In the genomic region with DNA sequence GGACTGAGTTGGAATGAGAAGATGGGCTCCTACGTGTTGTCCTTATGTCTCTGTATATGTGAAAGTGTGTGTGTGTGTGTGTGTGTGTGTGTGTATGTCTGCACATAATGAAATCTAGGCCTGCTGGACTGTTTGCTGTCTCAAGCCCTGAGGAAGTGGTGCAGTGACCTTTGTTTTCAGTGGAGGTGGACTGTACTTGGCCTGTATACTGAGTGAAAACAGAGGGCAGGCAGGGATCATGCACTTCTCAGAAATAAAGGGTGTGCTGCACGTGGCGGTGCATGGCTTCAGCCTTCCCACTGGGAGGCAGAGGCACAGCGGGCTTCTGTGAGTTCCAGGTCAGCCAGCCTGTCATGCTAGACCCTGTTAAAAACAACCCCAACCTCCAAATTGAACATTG, we compare ENCODE assay signal across 20 mouse cellular contexts. TPM values are rescaled to one million over a fixed set of nuclear protein-coding genes. Genes with fewer than 3 reads are reported as not detected.
DNase-seq lines count a peak whose midpoint lies in the region; ATAC-seq and TF ChIP-seq lines count a peak whose summit lies in the region.
"Had no signal": no experiment of that assay in that cellular context is flagged by ENCODE, and none has a peak within 500 bp of the region (broad histone marks: within the 10 kb centered on the region; RNA-seq: fewer than 3 reads in every experiment).

No protein-coding gene starts in this region.

- TF ChIP-seq CTCF in midbrain, postnatal 0 days (IDR thresholded peaks at IDR 0.05), result peak; percentile 6; the same call in 1 of the 2 replicates

- ATAC-seq in kidney, embryonic 14.5 days (ENCODE audit: low FRiP score, low TSS enrichment), result no peak
- ATAC-seq in midbrain, postnatal 0 days (ENCODE audit: low FRiP score), result no peak
- no peak for ATAC-seq in midbrain, embryonic 15.5 days (replicated peaks)
- ATAC-seq: inflammation-experienced regulatory T-cells, adult 6 months; midbrain, embryonic 16.5 days had no signal

- WGBS in kidney, embryonic 14.5 days, result 61% methylated on average over 4 of the region's 4 CpGs
- 54% methylated on average over 4 of the region's 4 CpGs for WGBS in midbrain, postnatal 0 days
- whole genome bisulfite sequencing in midbrain, embryonic 15.5 days, result 48% methylated on average over 4 of the region's 4 CpGs

- no peaks in the 10 kb centered on the region for H3K9me3 ChIP-seq in kidney, embryonic 14.5 days (ENCODE audit: control insufficient read depth, low read length)
- H3K9me3 ChIP-seq in midbrain, postnatal 0 days (ENCODE audit: low read length), result no peaks in the 10 kb centered on the region
- H3K9me3 ChIP-seq in midbrain, embryonic 15.5 days, result no peaks in the 10 kb centered on the region
- H3K9me3 ChIP-seq: embryonic facial prominence, embryonic 15.5 days; heart, embryonic 15.5 days; hindbrain, embryonic 10.5 days; neural tube, embryonic 12.5 days had no signal

- H3K4me3 ChIP-seq in kidney, embryonic 14.5 days (ENCODE audit: low read length), result no peak overlapping the region
- H3K4me3 ChIP-seq in midbrain, postnatal 0 days (ENCODE audit: low read depth, low read length), result no peak overlapping the region
- H3K4me3 ChIP-seq in midbrain, embryonic 15.5 days, result no peak overlapping the region
- H3K4me3 ChIP-seq: embryonic facial prominence, embryonic 15.5 days; heart, embryonic 15.5 days; hindbrain, embryonic 10.5 days; neural tube, embryonic 12.5 days had no signal

- peak; percentile 70 for DNase-seq in kidney, adult 11 months
- DNase-seq in midbrain, postnatal 0 days (ENCODE audit: low spot score), result no peak
- peak; percentile 63 to 69 for DNase-seq in kidney, postnatal 36 days
- no peak for DNase-seq in MN1 (ENCODE audit: low spot score)
- DNase-seq in ovary, postnatal 14 days (ENCODE audit: low spot score), result no peak
- DNase-seq: cerebellum, adult 18-20 months; gastrocnemius, postnatal 36 days; layer of hippocampus, adult 9-11 months; lung, adult 18-20 months; right cerebral cortex, postnatal 4 days; thymus, adult 18-20 months had no signal

- no peak overlapping the region for H3K27ac ChIP-seq in kidney, embryonic 14.5 days (ENCODE audit: low read depth, low read length)
- H3K27ac ChIP-seq in midbrain, postnatal 0 days (ENCODE audit: low read depth, low read length), result no peak overlapping the region
- H3K27ac ChIP-seq in midbrain, embryonic 15.5 days, result no peak overlapping the region
- H3K27ac ChIP-seq: embryonic facial prominence, embryonic 15.5 days; heart, embryonic 15.5 days; hindbrain, embryonic 10.5 days; macrophage; neural tube, embryonic 12.5 days had no signal

- no peak overlapping the region for H3K4me2 ChIP-seq in kidney, embryonic 14.5 days (replicated peaks; ENCODE audit: low read depth, low read length)
- no peak overlapping the region for H3K4me2 ChIP-seq in midbrain, postnatal 0 days (ENCODE audit: low read depth, low read length, poor library complexity, severe bottlenecking)
- no peak overlapping the region for H3K4me2 ChIP-seq in midbrain, embryonic 15.5 days
- H3K4me2 ChIP-seq: embryonic facial prominence, embryonic 15.5 days; heart, embryonic 15.5 days; neural tube, embryonic 12.5 days had no signal

- peaks cover 26% of the 10 kb centered on the region for H3K4me1 ChIP-seq in kidney, embryonic 14.5 days (ENCODE audit: control insufficient read depth, insufficient read depth, low read length)
- H3K4me1 ChIP-seq in midbrain, postnatal 0 days (ENCODE audit: insufficient read depth, low read length), result peaks cover 7% of the 10 kb centered on the region; the same call in 1 of the 2 replicates
- H3K4me1 ChIP-seq in midbrain, embryonic 15.5 days, result peaks cover 71% of the 10 kb centered on the region

- no peak overlapping the region for H3K9ac ChIP-seq in kidney, embryonic 14.5 days (ENCODE audit: low read depth, low read length)
- H3K9ac ChIP-seq in midbrain, postnatal 0 days (replicated peaks; ENCODE audit: low read length, poor library complexity, severe bottlenecking), result no peak overlapping the region
- no peak overlapping the region for H3K9ac ChIP-seq in midbrain, embryonic 15.5 days
- H3K9ac ChIP-seq: embryonic facial prominence, embryonic 15.5 days; heart, embryonic 15.5 days; neural tube, embryonic 12.5 days had no signal

- H3K36me3 ChIP-seq in kidney, embryonic 14.5 days (ENCODE audit: control insufficient read depth, insufficient read depth, low read length), result no peaks in the 10 kb centered on the region
- no peaks in the 10 kb centered on the region for H3K36me3 ChIP-seq in midbrain, postnatal 0 days (ENCODE audit: insufficient read depth, low read length)
- no peaks in the 10 kb centered on the region for H3K36me3 ChIP-seq in midbrain, embryonic 15.5 days (replicated peaks)
- H3K36me3 ChIP-seq: embryonic facial prominence, embryonic 15.5 days; heart, embryonic 15.5 days; hindbrain, embryonic 10.5 days; neural tube, embryonic 12.5 days had no signal

- H3K27me3 ChIP-seq in kidney, embryonic 14.5 days (ENCODE audit: control insufficient read depth, insufficient read depth, low read length), result no peaks in the 10 kb centered on the region
- no peaks in the 10 kb centered on the region for H3K27me3 ChIP-seq in midbrain, postnatal 0 days (ENCODE audit: insufficient read depth, low read length)
- no peaks in the 10 kb centered on the region for H3K27me3 ChIP-seq in midbrain, embryonic 15.5 days (replicated peaks)
- H3K27me3 ChIP-seq: embryonic facial prominence, embryonic 15.5 days; heart, embryonic 15.5 days; neural tube, embryonic 12.5 days had no signal

RNA-seq across cellular contexts. Expression of gene Med13l, which starts 11.0 kb away (rescaled TPM):
- 9.7 and 12.1 TPM in 2 replicates for polyA plus RNA-seq in kidney, embryonic 14.5 days (2014; fragmentation: Nextera tagmentation; extraction: Ambion mirVana)
- total RNA-seq in midbrain, postnatal 0 days (2014; rRNA removed), result 29.5 and 30.7 TPM in 2 replicates
- 8.5 and 10.5 TPM in 2 replicates for polyA plus RNA-seq in midbrain, postnatal 0 days (2015; fragmentation: Nextera tagmentation; extraction: Ambion mirVana)
- polyA plus RNA-seq in midbrain, embryonic 15.5 days (2015; fragmentation: Nextera tagmentation; extraction: Ambion mirVana), result 17.3 and 17.9 TPM in 2 replicates

Comparison
In these comparisons a context has a peak if more than half of its experiments do, and no peak if none do; other contexts are left out.
1. DNase-seq: peak in kidney, adult 11 months (single experiment) and kidney, postnatal 36 days (2 of 2); none in midbrain, postnatal 0 days (single experiment), MN1 (single experiment) and ovary, postnatal 14 days (single experiment).